Mouse (Mus musculus): ENCODE measurements around the gene Kif16b. TPM values are rescaled to one million over a fixed set of nuclear protein-coding genes. Genes with fewer than 3 reads are reported as not detected.

Kif16b gene
- total and polyA plus RNA-seq, 3 experiments, result 7.8 to 9.5 (median 8.0) TPM

- DNase-seq (ENCODE audit: extremely low read depth), result no peak
- TF ChIP-seq ZNF384 (IDR thresholded peaks at IDR 0.05; ENCODE audit: low read depth, low read length), result no peak
- no peak for TF ChIP-seq CTCF (conservative IDR thresholded peaks at IDR 0.05 in 1 of 2, IDR thresholded peaks at IDR 0.05 in 1 of 2; ENCODE audit: low read depth in 2 of 2, low read length in 2 of 2)
- TF ChIP-seq JUND (conservative IDR thresholded peaks at IDR 0.05; ENCODE audit: low read depth, low read length), result no peak
- no peak for TF ChIP-seq MAZ (IDR thresholded peaks at IDR 0.05; ENCODE audit: low read depth, low read length)
- no peak for TF ChIP-seq HCFC1 (IDR thresholded peaks at IDR 0.05; ENCODE audit: low read depth, low read length)
- TF ChIP-seq ZMIZ1 (IDR thresholded peaks at IDR 0.05; ENCODE audit: low read depth, low read length), result no peak
- no peak for TF ChIP-seq NRF1 (IDR thresholded peaks at IDR 0.05; ENCODE audit: low read depth, low read length)
- TF ChIP-seq MXI1 (IDR thresholded peaks at IDR 0.05; ENCODE audit: low read depth, low read length), result no peak
- no peak for TF ChIP-seq CHD2 (IDR thresholded peaks at IDR 0.05; ENCODE audit: low read length)
- no peak for TF ChIP-seq MEF2A (IDR thresholded peaks at IDR 0.05; ENCODE audit: borderline replicate concordance, low read depth, low read length)
- no peak for TF ChIP-seq SMC3 (IDR thresholded peaks at IDR 0.05; ENCODE audit: low read depth, low read length)
- no peak for TF ChIP-seq SIN3A (IDR thresholded peaks at IDR 0.05; ENCODE audit: low read length)
- no peak for TF ChIP-seq JUN (IDR thresholded peaks at IDR 0.05; ENCODE audit: insufficient read depth, low read depth, low read length)
- no peak for TF ChIP-seq POLR2A (IDR thresholded peaks at IDR 0.05; ENCODE audit: low read depth, low read length)
- TF ChIP-seq PAX5 (IDR thresholded peaks at IDR 0.05; ENCODE audit: low read length), result no peak
- no peak for TF ChIP-seq E2F4 (IDR thresholded peaks at IDR 0.05; ENCODE audit: insufficient replicate concordance, low read depth, low read length)
- H3K27ac ChIP-seq (ENCODE audit: insufficient read depth, low read depth), result no peak overlapping the region
- H3K36me3 ChIP-seq (replicated peaks in 1 of 2; ENCODE audit: control insufficient read depth in 1 of 2, insufficient read depth in 1 of 2, low read length in 1 of 2), result peaks cover 0 to under 1% of the 10 kb centered on the region in 2 experiments
- H3K4me2 ChIP-seq (ENCODE audit: insufficient read depth, low read depth, poor library complexity, severe bottlenecking), result no peak overlapping the region
- no peaks in the 10 kb centered on the region for H3K79me2 ChIP-seq (replicated peaks; ENCODE audit: control insufficient read depth, extremely low read depth, insufficient read depth, poor library complexity, severe bottlenecking)
- H3K4me3 ChIP-seq (replicated peaks in 1 of 3; ENCODE audit: low read depth in 2 of 3, low read length in 2 of 3, poor library complexity in 1 of 3), result no peak overlapping the region
- no peaks in the 10 kb centered on the region for H3K9me3 ChIP-seq (replicated peaks; ENCODE audit: low read length)
- no peak overlapping the region for H3K9ac ChIP-seq (ENCODE audit: insufficient read depth, low read depth)
- no peaks in the 10 kb centered on the region for H3K4me1 ChIP-seq (ENCODE audit: control insufficient read depth in 1 of 2, insufficient read depth in 2 of 2)
- in situ Hi-C loops (cut with MboI; ENCODE audit: low pct_ligation_motif_present, low pct_unique_long_range_greater_than_20kb, low sequenced_read_pairs), result no loop called here
- dilution Hi-C loops (cut with MboI; ENCODE audit: extremely low pct_ligation_motif_present, extremely low pct_unique_long_range_greater_than_20kb, low sequenced_read_pairs), result no loop called here
- no peaks in the 10 kb centered on the region for H3K27me3 ChIP-seq (replicated peaks)
These were observed 259.6 kb downstream of the Kif16b start for GRCm38 (mm10) chr2:142641766-142642165.

- in situ Hi-C loops (cut with MboI; ENCODE audit: low pct_ligation_motif_present, low pct_unique_long_range_greater_than_20kb, low sequenced_read_pairs), result no loop called here
These were observed 265.6 kb downstream of the Kif16b start for GRCm38 (mm10) chr2:142635606-142636304.

More at GRCm38 (mm10) chr2:142635606-142636304, 265.6 kb downstream of the Kif16b start:
- no peak overlapping the region for H3K9ac ChIP-seq (ENCODE audit: insufficient read depth, low read depth)
- H3K27me3 ChIP-seq (replicated peaks), result no peaks in the 10 kb centered on the region
- no peak overlapping the region for H3K4me2 ChIP-seq (ENCODE audit: insufficient read depth, low read depth, poor library complexity, severe bottlenecking)
- no peaks in the 10 kb centered on the region for H3K36me3 ChIP-seq (replicated peaks in 1 of 2; ENCODE audit: control insufficient read depth in 1 of 2, insufficient read depth in 1 of 2, low read length in 1 of 2)
- no peaks in the 10 kb centered on the region for H3K9me3 ChIP-seq (replicated peaks; ENCODE audit: low read length)
- TF ChIP-seq MAFK (IDR thresholded peaks at IDR 0.05; ENCODE audit: insufficient replicate concordance, low read length) (no peak), CHD2 (IDR thresholded peaks at IDR 0.05; ENCODE audit: low read length) (no peak), TCF12 (IDR thresholded peaks at IDR 0.05; ENCODE audit: low read depth, low read length) (no peak)
- H3K79me2 ChIP-seq (replicated peaks; ENCODE audit: control insufficient read depth, extremely low read depth, insufficient read depth, poor library complexity, severe bottlenecking), result no peaks in the 10 kb centered on the region
- DNase-seq (ENCODE audit: extremely low read depth), result no peak
- dilution Hi-C loops (cut with MboI; ENCODE audit: extremely low pct_ligation_motif_present, extremely low pct_unique_long_range_greater_than_20kb, low sequenced_read_pairs), result no loop called here
- no peak overlapping the region for H3K4me3 ChIP-seq (replicated peaks in 1 of 3; ENCODE audit: low read depth in 2 of 3, low read length in 2 of 3, poor library complexity in 1 of 3)
- H3K4me1 ChIP-seq (ENCODE audit: control insufficient read depth in 1 of 2, insufficient read depth in 2 of 2), result no peaks in the 10 kb centered on the region
- H3K27ac ChIP-seq (ENCODE audit: insufficient read depth, low read depth), result no peak overlapping the region

Data from CH12.LX (cell line).